Mouse (Mus musculus) limb, embryonic 15.5 days (tissue): Measurements from ENCODE around the gene Alpi. TPM values are rescaled to one million over a fixed set of nuclear protein-coding genes. Genes with fewer than 3 reads are reported as not detected.
A peak's percentile ranks its signal among the peaks of the same experiment; 100 is the strongest.

Experiments used
- ATAC-seq: fragments of 200-750 bp; cut with Nextera tagmentation; 2 replicates; pipeline ENCODE4 v1.8.0; 2017; ENCODE audit warnings: low read depth, moderate TSS enrichment; ENCODE audit not compliant: insufficient number of reproducible peaks, low FRiP score, low TSS enrichment
- H3K27ac ChIP-seq: fragments of 300-500 bp; sonication (generic); 2 replicates; pipeline ENCODE4 v1.5.1; 2015; ENCODE audit warnings: moderate library complexity, mild to moderate bottlenecking, inconsistent platforms
- H3K27me3 ChIP-seq: fragments of 300-500 bp; sonication (generic); 2 replicates; pipeline ENCODE4 v1.6.1; 2015; ENCODE audit warnings: inconsistent platforms
- H3K36me3 ChIP-seq: fragments of 300-500 bp; sonication (generic); 2 replicates; pipeline ENCODE4 v1.6.1; 2015; ENCODE audit warnings: inconsistent platforms
- H3K4me1 ChIP-seq: fragments of 300-500 bp; sonication (generic); 2 replicates; pipeline ENCODE4 v1.6.1; 2015; ENCODE audit warnings: inconsistent platforms
- H3K4me2 ChIP-seq: fragments of 300-500 bp; sonication (generic); 2 replicates; pipeline ENCODE4 v1.6.1; 2015; ENCODE audit warnings: mild to moderate bottlenecking, inconsistent platforms
- H3K4me3 ChIP-seq: fragments of 300-500 bp; sonication (generic); 2 replicates; pipeline ENCODE4 v1.5.1; 2015; ENCODE audit warnings: mild to moderate bottlenecking, inconsistent platforms
- H3K9ac ChIP-seq: fragments of 300-500 bp; sonication (generic); 2 replicates; pipeline ENCODE4 v1.6.1; 2015; ENCODE audit warnings: inconsistent platforms
- H3K9me3 ChIP-seq: fragments of 300-500 bp; sonication (generic); 2 replicates; pipeline ENCODE4 v1.6.1; 2016; ENCODE audit warnings: inconsistent platforms
- WGBS: fragments of 180-500 bp; shearing (Covaris S2); methylation state at CpG from one replicate; pipeline ENCODE4 v1.1.7; 2015; 5-methylcytosine and 5-hydroxymethylcytosine counted together
- polyA plus RNA-seq: library from polyadenylated mRNA; unstranded; fragments of >200 nt; fragmentation: Nextera tagmentation; extraction: Ambion mirVana; gene quantifications from 2 replicates; pipeline ENCODE4 v1.2.1, GENCODE M21; 2015

The Alpi gene
- polyA plus RNA-seq, 1 experiment from 2014 or later: not detected

DNA sequence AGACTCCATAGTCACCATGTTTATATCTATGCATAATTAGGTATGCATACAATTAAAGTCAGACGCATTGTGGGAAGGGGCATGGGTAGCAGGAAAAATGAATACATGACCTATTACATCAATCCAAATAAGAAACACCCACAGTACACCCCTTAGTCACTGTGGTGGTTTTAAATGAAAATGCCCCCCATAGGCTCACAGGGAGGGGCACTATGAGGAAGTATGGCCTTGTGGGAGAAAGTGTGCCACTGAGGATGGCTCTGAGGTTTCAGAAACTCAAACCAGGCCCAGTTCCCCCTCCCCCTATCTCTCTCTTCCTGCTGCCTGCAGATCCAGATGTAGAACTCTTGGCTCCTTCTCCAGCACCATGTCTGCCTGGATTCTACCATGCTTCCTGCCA, 2.5 kb upstream of the Alpi start:
- Histone ChIP-seq H3K9ac (no peak overlapping the region), H3K4me3 (no peak overlapping the region), H3K27me3 (no peaks in the 10 kb centered on the region), H3K4me2 (no peak overlapping the region), H3K27ac (no peak overlapping the region), H3K36me3 (no peaks in the 10 kb centered on the region), H3K9me3 (no peaks in the 10 kb centered on the region), H3K4me1 (0 out of 2 replicates have a peak, but pooled peaks cover under 1% of the 10 kb centered on the region)
- 69% methylated on average over 1 of the region's 1 CpGs for WGBS
- no peak for ATAC-seq

- Histone ChIP-seq H3K36me3 (no peaks in the 10 kb centered on the region), H3K27ac (no peak overlapping the region), H3K27me3 (0 out of 2 replicates have a peak, but pooled peaks cover 7% of the 10 kb centered on the region), H3K4me1 (0 out of 2 replicates have a peak, but pooled peaks cover 6% of the 10 kb centered on the region), H3K4me3 (no peak overlapping the region), H3K4me2 (no peak overlapping the region), H3K9me3 (no peaks in the 10 kb centered on the region), H3K9ac (no peak overlapping the region)
- WGBS: 85% methylated on average over 3 of the region's 3 CpGs
- no peak for ATAC-seq
These were observed 708 bp upstream of the Alpi start for GRCm38 (mm10) chr1:87102114-87102513.

- Histone ChIP-seq H3K4me1 (0 out of 2 replicates have a peak, but pooled peaks cover 6% of the 10 kb centered on the region), H3K27ac (no peak overlapping the region), H3K4me3 (peak overlapping the region; percentile 10; the same call in 1 of the 2 replicates), H3K9me3 (no peaks in the 10 kb centered on the region), H3K4me2 (peak overlapping the region; percentile 27; the same call in 1 of the 2 replicates), H3K27me3 (0 out of 2 replicates have a peak, but pooled peaks cover 13% of the 10 kb centered on the region), H3K9ac (no peak overlapping the region), H3K36me3 (no peaks in the 10 kb centered on the region)
- ATAC-seq: peak; percentile 38; the same call in 1 of the 2 replicates
- 15% methylated on average over 30 of the region's 30 CpGs for WGBS
These were observed 2.9 kb downstream of the Alpi start for GRCm38 (mm10) chr1:87098358-87098975.

DNA sequence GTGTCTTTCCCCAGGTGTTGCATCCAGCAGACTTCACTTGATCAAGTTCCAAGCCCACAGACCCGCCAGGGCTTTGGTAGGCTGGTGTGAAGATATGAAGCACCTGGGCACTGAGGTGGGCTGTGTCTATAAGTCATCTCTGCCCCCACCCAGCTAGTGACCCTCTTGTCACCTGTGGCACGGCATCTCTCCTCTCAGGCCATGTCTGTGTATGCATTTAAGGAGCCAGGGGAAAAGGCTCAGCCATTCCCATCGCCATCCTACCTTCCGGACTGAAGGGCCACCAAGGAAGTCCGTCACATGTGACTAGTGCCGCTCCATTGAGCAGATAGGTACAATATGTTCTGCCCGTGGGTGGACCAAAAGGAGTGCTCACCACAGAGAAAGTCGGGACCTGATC, 5.8 kb downstream of the Alpi start:
- WGBS: 77% methylated on average over 8 of the region's 8 CpGs

DNA sequence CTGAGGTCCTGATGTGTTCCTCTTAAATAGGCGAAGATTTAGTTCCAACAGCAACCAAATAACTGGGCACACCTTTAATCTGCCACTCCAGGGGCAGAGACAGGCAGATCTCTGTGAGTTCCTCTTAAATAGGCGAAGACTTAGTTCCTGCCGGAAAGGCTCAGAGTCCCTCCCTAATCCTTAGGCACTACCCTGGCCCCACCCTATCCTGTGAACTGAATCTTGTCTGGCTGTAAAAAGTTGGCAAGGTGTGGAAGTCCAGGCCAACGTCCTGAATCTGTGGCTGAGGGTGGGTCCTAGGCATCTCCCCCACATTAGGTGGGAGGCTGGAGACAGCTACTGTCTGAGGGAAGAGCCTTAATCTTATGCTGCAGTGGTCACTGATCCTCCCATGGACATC, 11.6 kb downstream of the Alpi start, which contains the start of gene Alppl2:
Gene Alppl2, minus strand, starts transcription at position 101 of the 400 bp plus-strand sequence.
- Histone ChIP-seq H3K36me3 (no peaks in the 10 kb centered on the region), H3K4me3 (no peak within 1 kb of the TSS), H3K9ac (no peak within 1 kb of the TSS), H3K4me1 (no peaks in the 10 kb centered on the region), H3K4me2 (no peak within 1 kb of the TSS), H3K27me3 (no peaks in the 10 kb centered on the region), H3K9me3 (no peaks in the 10 kb centered on the region), H3K27ac (no peak within 1 kb of the TSS)
- ATAC-seq: no peak
- 76% methylated on average over 4 of the region's 4 CpGs for WGBS

More for the DNA sequence above, 5.8 kb downstream of the Alpi start:
- no peak for ATAC-seq
- no peaks in the 10 kb centered on the region for H3K36me3 ChIP-seq
- 0 out of 2 replicates have a peak, but pooled peaks cover 6% of the 10 kb centered on the region for H3K4me1 ChIP-seq
- H3K9ac ChIP-seq: no peak overlapping the region
- H3K27me3 ChIP-seq: 0 out of 2 replicates have a peak, but pooled peaks cover 13% of the 10 kb centered on the region
- H3K27ac ChIP-seq: no peak overlapping the region
- no peak overlapping the region for H3K4me3 ChIP-seq
- H3K9me3 ChIP-seq: no peaks in the 10 kb centered on the region
- no peak overlapping the region for H3K4me2 ChIP-seq

- no peak for ATAC-seq
- no peaks in the 10 kb centered on the region for H3K36me3 ChIP-seq
- no peak overlapping the region for H3K4me3 ChIP-seq
- no peak overlapping the region for H3K27ac ChIP-seq
- H3K4me2 ChIP-seq: no peak overlapping the region
- no peaks in the 10 kb centered on the region for H3K4me1 ChIP-seq
- H3K27me3 ChIP-seq: no peaks in the 10 kb centered on the region
- H3K9me3 ChIP-seq: no peaks in the 10 kb centered on the region
- H3K9ac ChIP-seq: no peak overlapping the region
- 85% methylated on average over 11 of the region's 11 CpGs for WGBS
These were observed 12.2 kb downstream of the Alpi start for GRCm38 (mm10) chr1:87089251-87089650.

DNA sequence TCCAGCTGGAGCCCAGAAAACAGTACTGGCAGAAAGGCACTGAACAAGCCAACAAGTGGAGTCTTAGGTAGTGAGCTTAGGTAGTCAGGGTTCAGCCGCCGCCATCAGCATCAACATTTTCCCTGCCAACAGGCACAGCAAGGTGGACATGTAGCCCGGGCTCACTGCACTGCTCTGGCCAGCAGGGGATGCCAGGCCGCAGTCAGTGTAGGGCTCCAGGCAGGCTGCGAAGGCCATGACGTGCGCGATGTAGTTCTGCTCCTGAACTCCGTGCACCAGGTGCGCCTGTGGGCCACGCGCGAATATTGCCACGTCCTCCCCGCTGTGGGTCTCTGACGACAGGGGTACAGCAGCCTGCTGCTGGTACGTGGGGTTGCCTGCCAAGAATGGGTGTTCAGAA, 14.4 kb downstream of the Alpi start:
- Histone ChIP-seq H3K4me1 (no peaks in the 10 kb centered on the region), H3K4me3 (no peak overlapping the region), H3K27me3 (no peaks in the 10 kb centered on the region), H3K9ac (no peak overlapping the region), H3K36me3 (no peaks in the 10 kb centered on the region), H3K4me2 (no peak overlapping the region), H3K9me3 (no peaks in the 10 kb centered on the region), H3K27ac (no peak overlapping the region)
- ATAC-seq: no peak
- 65% methylated on average over 17 of the region's 17 CpGs for WGBS

- Histone ChIP-seq H3K4me1 (no peaks in the 10 kb centered on the region), H3K9ac (no peak overlapping the region), H3K36me3 (no peaks in the 10 kb centered on the region), H3K27ac (no peak overlapping the region), H3K9me3 (no peaks in the 10 kb centered on the region), H3K4me2 (no peak overlapping the region), H3K27me3 (no peaks in the 10 kb centered on the region), H3K4me3 (no peak overlapping the region)
- WGBS: 67% methylated on average over 4 of the region's 4 CpGs
- ATAC-seq: no peak
These were observed 15.2 kb downstream of the Alpi start for GRCm38 (mm10) chr1:87086196-87086595.

- no peak overlapping the region for H3K9ac ChIP-seq
- H3K4me1 ChIP-seq: no peaks in the 10 kb centered on the region; the same call in 1 of the 2 replicates
- no peak for ATAC-seq
- WGBS: 78% methylated on average over 8 of the region's 8 CpGs
- H3K9me3 ChIP-seq: no peaks in the 10 kb centered on the region
- H3K4me3 ChIP-seq: no peak overlapping the region
- H3K27ac ChIP-seq: no peak overlapping the region
- H3K27me3 ChIP-seq: no peaks in the 10 kb centered on the region
- no peak overlapping the region for H3K4me2 ChIP-seq
- H3K36me3 ChIP-seq: no peaks in the 10 kb centered on the region
These were observed 27.6 kb downstream of the Alpi start for GRCm38 (mm10) chr1:87073776-87074175.

DNA sequence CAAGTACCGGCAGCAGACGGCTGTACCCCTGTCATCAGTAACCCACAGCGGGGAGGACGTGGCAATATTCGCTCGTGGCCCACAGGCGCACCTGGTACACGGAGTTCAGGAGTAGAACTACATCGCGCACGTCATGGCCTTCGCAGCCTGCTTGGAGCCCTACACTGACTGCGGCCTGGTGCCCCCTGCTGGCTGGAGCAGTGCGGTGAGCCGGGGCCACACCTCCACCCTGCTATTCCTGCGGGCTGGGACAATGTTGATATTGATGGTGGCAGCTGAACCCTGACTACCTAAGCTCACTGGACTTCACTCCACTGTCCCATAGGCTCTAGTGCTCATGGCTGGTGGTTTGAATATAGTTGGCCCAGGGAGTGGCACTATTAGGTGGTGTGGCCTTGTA, 30.7 kb downstream of the Alpi start:
- no peak overlapping the region for H3K9ac ChIP-seq
- no peak overlapping the region for H3K27ac ChIP-seq
- H3K4me2 ChIP-seq: no peak overlapping the region
- no peaks in the 10 kb centered on the region; the same call in 1 of the 2 replicates for H3K4me1 ChIP-seq
- ATAC-seq: no peak
- WGBS: 54% methylated on average over 16 of the region's 16 CpGs
- no peaks in the 10 kb centered on the region for H3K36me3 ChIP-seq
- no peaks in the 10 kb centered on the region for H3K27me3 ChIP-seq
- no peaks in the 10 kb centered on the region for H3K9me3 ChIP-seq
- H3K4me3 ChIP-seq: no peak overlapping the region

DNA sequence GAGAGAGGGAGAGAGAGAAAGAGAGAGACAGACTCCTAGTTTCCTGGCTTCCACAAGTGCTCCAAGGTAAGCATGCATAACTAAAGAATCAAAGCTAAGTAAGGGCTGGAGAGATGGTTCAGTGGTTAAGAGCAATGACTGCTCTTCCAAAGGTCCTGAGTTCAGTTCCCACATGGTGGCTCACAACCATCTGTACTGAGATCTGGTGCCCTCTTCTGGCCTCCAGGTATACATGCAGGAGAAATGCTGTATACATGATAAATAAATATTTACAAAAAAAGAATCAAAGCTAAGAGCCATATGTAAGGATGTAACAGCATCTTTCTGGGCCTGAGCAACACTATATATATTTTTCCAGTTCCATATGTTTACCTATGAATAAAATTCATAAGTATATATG, 40.5 kb downstream of the Alpi start:
- ATAC-seq: no peak
- H3K9me3 ChIP-seq: no peaks in the 10 kb centered on the region
- H3K4me3 ChIP-seq: no peak overlapping the region
- H3K9ac ChIP-seq: no peak overlapping the region
- no peaks in the 10 kb centered on the region for H3K36me3 ChIP-seq
- H3K4me1 ChIP-seq: no peaks in the 10 kb centered on the region; the same call in 1 of the 2 replicates
- H3K27ac ChIP-seq: no peak overlapping the region
- H3K4me2 ChIP-seq: no peak overlapping the region
- no peaks in the 10 kb centered on the region for H3K27me3 ChIP-seq

DNA sequence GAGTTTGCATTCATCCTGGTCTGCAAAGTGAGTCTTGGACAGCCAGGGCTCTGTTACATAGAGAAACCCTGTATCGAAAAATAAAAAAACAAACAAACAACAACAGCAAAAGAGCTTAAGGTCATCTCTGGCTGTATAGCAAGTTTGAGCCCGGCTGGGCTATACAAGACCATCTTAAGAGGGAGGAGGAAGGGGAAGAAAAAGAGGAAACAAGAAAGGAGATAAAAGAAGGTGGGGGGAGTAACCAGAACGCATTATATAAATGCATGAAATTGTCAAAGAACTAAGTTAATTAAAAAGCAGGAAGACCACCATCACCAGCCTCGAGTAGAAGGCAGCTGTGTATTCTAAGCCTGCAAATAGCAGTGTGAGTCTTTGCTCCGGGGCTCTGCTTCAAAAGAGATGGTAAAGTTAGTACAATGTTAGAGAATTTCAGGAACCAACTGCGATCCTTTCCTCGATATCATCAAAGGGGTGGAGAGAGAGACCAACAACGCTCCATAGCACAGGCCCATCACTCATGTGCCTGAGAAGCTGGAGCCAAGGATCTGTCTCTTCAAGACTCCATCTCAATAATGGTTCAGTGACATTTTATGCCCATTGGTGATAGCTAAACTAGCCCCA, 42.3 kb downstream of the Alpi start:
- no peaks in the 10 kb centered on the region; the same call in 1 of the 2 replicates for H3K4me1 ChIP-seq
- H3K27ac ChIP-seq: no peak overlapping the region
- no peaks in the 10 kb centered on the region for H3K27me3 ChIP-seq
- ATAC-seq: no peak
- no peak overlapping the region for H3K4me2 ChIP-seq
- WGBS: 71% methylated on average over 8 of the region's 8 CpGs
- no peaks in the 10 kb centered on the region for H3K36me3 ChIP-seq
- H3K9me3 ChIP-seq: no peaks in the 10 kb centered on the region
- no peak overlapping the region for H3K9ac ChIP-seq
- no peak overlapping the region for H3K4me3 ChIP-seq
